Mouse (Mus musculus) heart, embryonic 10.5 days (tissue): ENCODE measurements around the gene Zbtb9. TPM values are rescaled to one million over a fixed set of nuclear protein-coding genes. Genes with fewer than 3 reads are reported as not detected.
A peak's percentile ranks its signal among the peaks of the same experiment; 100 is the strongest.

Experiments used
- DNase-seq: peaks from one replicate; pipeline ENCODE4 v3.0.0-alpha.2; 2017; ENCODE audit warnings: low spot score
- H3K27ac ChIP-seq: fragments of 300-500 bp; sonication (generic); 2 replicates; pipeline ENCODE4 v1.5.1; 2016; ENCODE audit warnings: mild to moderate bottlenecking
- H3K27me3 ChIP-seq: fragments of 300-500 bp; sonication (generic); 2 replicates; pipeline ENCODE4 v1.6.1; 2016; ENCODE audit warnings: mild to moderate bottlenecking; ENCODE audit not compliant: poor library complexity, insufficient read depth, severe bottlenecking
- H3K36me3 ChIP-seq: fragments of 300-500 bp; sonication (generic); 2 replicates; pipeline ENCODE4 v1.6.1; 2016; ENCODE audit warnings: mild to moderate bottlenecking, moderate library complexity
- H3K4me1 ChIP-seq: fragments of 300-500 bp; sonication (generic); 2 replicates; pipeline ENCODE4 v1.6.1; 2016; ENCODE audit warnings: mild to moderate bottlenecking
- H3K4me3 ChIP-seq: fragments of 300-500 bp; sonication (generic); 2 replicates; pipeline ENCODE4 v1.5.1; 2016; ENCODE audit warnings: mild to moderate bottlenecking, moderate library complexity
- H3K9me3 ChIP-seq: fragments of 300-500 bp; sonication (generic); 2 replicates; pipeline ENCODE4 v1.6.1; 2016; ENCODE audit warnings: mild to moderate bottlenecking, moderate library complexity
- WGBS: fragments of 180-500 bp; shearing (Covaris S2); methylation state at CpG from one replicate; pipeline ENCODE4 v1.1.7; 2016; 5-methylcytosine and 5-hydroxymethylcytosine counted together
- polyA plus RNA-seq: library from polyadenylated mRNA; unstranded; fragments of >200 nt; fragmentation: Nextera tagmentation; extraction: Ambion mirVana; gene quantifications from 2 replicates; pipeline ENCODE4 v1.2.1, GENCODE M21; 2016

Gene Zbtb9
- polyA plus RNA-seq, 1 experiment from 2014 or later: 14.6 TPM

DNA sequence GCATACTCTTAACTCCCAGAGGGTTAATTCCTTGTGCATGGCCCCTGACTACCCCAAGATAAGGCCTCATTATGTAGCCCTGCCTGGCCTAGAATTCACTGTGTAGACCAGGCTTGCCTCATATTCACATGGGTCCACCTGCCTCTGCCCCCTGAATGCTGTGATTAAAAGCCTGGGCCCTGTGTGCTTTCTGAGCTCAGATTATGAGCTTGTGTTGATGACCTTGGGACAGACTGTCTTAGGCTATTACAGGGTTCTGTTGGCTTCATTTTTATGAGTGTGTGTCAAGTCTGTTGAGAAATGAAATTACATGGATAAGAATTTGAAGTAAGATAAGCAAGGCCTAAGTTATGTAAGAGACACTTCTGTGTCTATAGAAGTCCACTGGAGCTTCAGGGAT lies 17.6 kb downstream of the Zbtb9 start:
- DNase-seq: no peak

GRCm38 (mm10) chr17:26994410-26994809 lies 21.4 kb downstream of the Zbtb9 start:
- Histone ChIP-seq H3K27ac (no peak overlapping the region), H3K27me3 (no peaks in the 10 kb centered on the region), H3K4me3 (no peak overlapping the region), H3K4me1 (peaks cover 19% of the 10 kb centered on the region), H3K36me3 (no peaks in the 10 kb centered on the region), H3K9me3 (no peaks in the 10 kb centered on the region)
- DNase-seq: no peak
- whole genome bisulfite sequencing: 73% methylated on average over 14 of the region's 14 CpGs

More for the DNA sequence above, 17.6 kb downstream of the Zbtb9 start:
- no peak overlapping the region for H3K4me3 ChIP-seq
- no peak overlapping the region for H3K27ac ChIP-seq
- H3K9me3 ChIP-seq: no peaks in the 10 kb centered on the region; the same call in 1 of the 2 replicates
- 0 out of 2 replicates have a peak, but pooled peaks cover 2% of the 10 kb centered on the region for H3K36me3 ChIP-seq
- peaks cover 14% of the 10 kb centered on the region for H3K4me1 ChIP-seq
- H3K27me3 ChIP-seq: no peaks in the 10 kb centered on the region

DNA sequence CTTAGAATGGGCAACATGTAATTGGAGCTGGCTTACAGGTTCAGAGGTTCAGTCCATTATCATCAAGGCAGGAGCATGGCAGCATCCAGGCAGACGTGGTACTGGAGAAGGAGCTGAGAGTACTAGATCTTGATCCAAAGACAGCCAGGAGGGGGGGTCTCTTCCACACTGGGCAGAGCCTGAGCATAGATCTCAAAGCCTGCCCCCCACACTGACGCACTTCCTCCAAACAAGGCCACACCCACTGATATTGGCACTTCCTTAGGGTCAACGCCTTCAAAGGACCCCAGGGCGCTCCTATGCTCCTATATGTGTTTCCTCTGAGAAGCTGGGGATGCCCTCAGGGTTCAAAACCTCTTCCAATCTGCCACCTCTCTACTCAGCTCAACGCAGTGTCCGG lies 22.0 kb downstream of the Zbtb9 start:
- Histone ChIP-seq H3K27ac (no peak overlapping the region), H3K27me3 (no peaks in the 10 kb centered on the region), H3K4me3 (no peak overlapping the region), H3K4me1 (peaks cover 19% of the 10 kb centered on the region), H3K9me3 (no peaks in the 10 kb centered on the region), H3K36me3 (no peaks in the 10 kb centered on the region)
- no peak for DNase-seq
- WGBS: 73% methylated on average over 6 of the region's 6 CpGs

- no peak overlapping the region for H3K4me3 ChIP-seq
- H3K27ac ChIP-seq: no peak overlapping the region
- DNase-seq: no peak
- H3K4me1 ChIP-seq: peaks cover 24% of the 10 kb centered on the region
- WGBS: 63% methylated on average over 8 of the region's 8 CpGs
- no peaks in the 10 kb centered on the region for H3K36me3 ChIP-seq
- no peaks in the 10 kb centered on the region for H3K27me3 ChIP-seq
- H3K9me3 ChIP-seq: no peaks in the 10 kb centered on the region
These were observed 22.6 kb downstream of the Zbtb9 start for GRCm38 (mm10) chr17:26995562-26995961.

DNA sequence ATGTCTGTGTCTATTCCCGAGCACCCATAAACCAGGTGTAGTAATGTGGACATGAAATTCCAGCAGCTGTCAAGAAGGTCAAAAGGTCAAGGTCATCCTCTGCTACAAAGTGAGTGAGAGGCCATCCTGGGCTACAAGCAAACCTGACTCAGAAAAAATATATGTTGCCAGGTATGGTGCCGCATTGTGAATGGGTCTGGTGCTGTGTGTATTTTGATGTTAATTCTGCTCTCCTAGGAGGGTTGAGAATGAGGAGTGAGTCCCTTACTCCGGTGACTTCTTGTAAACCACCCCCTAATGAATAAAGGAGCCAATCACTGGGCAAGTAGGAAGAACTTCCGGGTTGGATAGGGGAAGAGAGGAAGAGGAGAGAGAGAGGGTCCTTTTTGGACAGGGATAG lies 24.7 kb downstream of the Zbtb9 start:
- WGBS: 75% methylated on average over 4 of the region's 4 CpGs
- H3K27me3 ChIP-seq: no peaks in the 10 kb centered on the region
- no peaks in the 10 kb centered on the region for H3K36me3 ChIP-seq
- no peak for DNase-seq
- H3K4me1 ChIP-seq: peaks cover 24% of the 10 kb centered on the region
- H3K27ac ChIP-seq: no peak overlapping the region
- no peak overlapping the region for H3K4me3 ChIP-seq
- no peaks in the 10 kb centered on the region for H3K9me3 ChIP-seq

- 71% methylated on average over 15 of the region's 15 CpGs for WGBS
- Histone ChIP-seq H3K9me3 (no peaks in the 10 kb centered on the region), H3K4me1 (peaks cover 24% of the 10 kb centered on the region), H3K27ac (no peak overlapping the region), H3K27me3 (peaks cover 1% of the 10 kb centered on the region; the same call in 1 of the 2 replicates), H3K36me3 (no peaks in the 10 kb centered on the region), H3K4me3 (no peak overlapping the region)
- DNase-seq: no peak
These were observed 25.3 kb downstream of the Zbtb9 start for GRCm38 (mm10) chr17:26998283-26998682.

GRCm38 (mm10) chr17:26999996-27000395 lies 27.0 kb downstream of the Zbtb9 start:
- Histone ChIP-seq H3K36me3 (no peaks in the 10 kb centered on the region), H3K4me1 (peaks cover 19% of the 10 kb centered on the region), H3K9me3 (no peaks in the 10 kb centered on the region), H3K4me3 (no peak overlapping the region), H3K27ac (no peak overlapping the region), H3K27me3 (peaks cover 4% of the 10 kb centered on the region; the same call in 1 of the 2 replicates)
- DNase-seq: no peak
- 69% methylated on average over 12 of the region's 12 CpGs for WGBS

- peaks cover 4% of the 10 kb centered on the region; the same call in 1 of the 2 replicates for H3K27me3 ChIP-seq
- DNase-seq: no peak
- H3K4me3 ChIP-seq: no peak overlapping the region
- H3K9me3 ChIP-seq: no peaks in the 10 kb centered on the region
- H3K4me1 ChIP-seq: peaks cover 11% of the 10 kb centered on the region
- H3K27ac ChIP-seq: no peak overlapping the region
- WGBS: 75% methylated on average over 7 of the region's 7 CpGs
- H3K36me3 ChIP-seq: no peaks in the 10 kb centered on the region
These were observed 28.2 kb downstream of the Zbtb9 start for GRCm38 (mm10) chr17:27001151-27001550.

- Histone ChIP-seq H3K27me3 (peaks cover 4% of the 10 kb centered on the region; the same call in 1 of the 2 replicates), H3K36me3 (no peaks in the 10 kb centered on the region), H3K4me1 (peaks cover 11% of the 10 kb centered on the region), H3K9me3 (no peaks in the 10 kb centered on the region), H3K27ac (no peak overlapping the region), H3K4me3 (no peak overlapping the region)
- DNase-seq: no peak
- 41% methylated on average over 6 of the region's 6 CpGs for WGBS
These were observed 28.9 kb downstream of the Zbtb9 start for GRCm38 (mm10) chr17:27001889-27002288.

- Histone ChIP-seq H3K4me1 (peaks cover 11% of the 10 kb centered on the region), H3K27me3 (peaks cover 4% of the 10 kb centered on the region; the same call in 1 of the 2 replicates), H3K36me3 (no peaks in the 10 kb centered on the region), H3K4me3 (no peak overlapping the region), H3K9me3 (no peaks in the 10 kb centered on the region), H3K27ac (no peak overlapping the region)
- no peak for DNase-seq
- WGBS: 22% methylated on average over 9 of the region's 9 CpGs
These were observed 31.5 kb downstream of the Zbtb9 start for GRCm38 (mm10) chr17:27004431-27004830.

DNA sequence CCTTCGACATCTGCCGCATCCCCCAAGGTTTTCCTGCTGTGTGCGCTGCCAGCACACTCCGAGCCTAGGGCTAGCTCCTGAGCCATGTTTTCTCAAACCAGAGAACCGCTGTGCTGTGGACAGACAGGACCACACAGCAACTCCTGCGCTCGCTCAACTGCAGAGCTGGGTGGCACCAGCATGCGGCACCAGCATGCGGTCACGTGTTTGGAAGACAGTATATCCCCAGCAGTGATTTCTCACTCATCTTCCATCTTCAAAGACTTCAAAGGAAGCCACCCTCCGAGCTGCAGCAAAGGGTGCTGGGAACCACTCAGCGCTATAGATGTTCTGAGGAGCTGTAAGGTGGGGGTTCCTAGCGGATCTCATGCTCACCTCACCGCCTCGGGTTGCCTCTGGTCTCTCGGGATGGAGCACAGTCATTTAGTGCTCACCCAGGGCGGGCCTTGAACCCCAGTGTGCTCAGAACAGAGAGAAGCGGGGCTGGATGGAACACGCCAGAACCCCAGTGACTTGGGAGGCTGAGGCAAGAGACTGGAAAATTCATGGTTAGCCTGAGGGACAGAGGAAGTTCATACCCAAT lies 32.0 kb downstream of the Zbtb9 start:
- Histone ChIP-seq H3K9me3 (no peaks in the 10 kb centered on the region), H3K4me1 (peaks cover 13% of the 10 kb centered on the region), H3K4me3 (0 out of 2 replicates have a peak overlapping the region, but pooled peaks have one; percentile 6), H3K36me3 (no peaks in the 10 kb centered on the region), H3K27me3 (peaks cover 4% of the 10 kb centered on the region; the same call in 1 of the 2 replicates), H3K27ac (no peak overlapping the region)
- 24% methylated on average over 19 of the region's 19 CpGs for WGBS
- no peak for DNase-seq

- no peak overlapping the region for H3K4me3 ChIP-seq
- no peak overlapping the region for H3K27ac ChIP-seq
- peaks cover 4% of the 10 kb centered on the region; the same call in 1 of the 2 replicates for H3K27me3 ChIP-seq
- no peak for DNase-seq
- H3K4me1 ChIP-seq: peaks cover 16% of the 10 kb centered on the region
- no peaks in the 10 kb centered on the region for H3K9me3 ChIP-seq
- 45% methylated on average over 11 of the region's 11 CpGs for WGBS
- H3K36me3 ChIP-seq: no peaks in the 10 kb centered on the region
These were observed 32.7 kb downstream of the Zbtb9 start for GRCm38 (mm10) chr17:27005644-27006043.

- Histone ChIP-seq H3K4me3 (no peak overlapping the region), H3K36me3 (no peaks in the 10 kb centered on the region), H3K4me1 (peaks cover 28% of the 10 kb centered on the region), H3K9me3 (no peaks in the 10 kb centered on the region), H3K27me3 (peaks cover 3% of the 10 kb centered on the region; the same call in 1 of the 2 replicates), H3K27ac (no peak overlapping the region)
- DNase-seq: no peak
- WGBS: 79% methylated on average over 2 of the region's 2 CpGs
These were observed 35.3 kb downstream of the Zbtb9 start for GRCm38 (mm10) chr17:27008277-27008676.

DNA sequence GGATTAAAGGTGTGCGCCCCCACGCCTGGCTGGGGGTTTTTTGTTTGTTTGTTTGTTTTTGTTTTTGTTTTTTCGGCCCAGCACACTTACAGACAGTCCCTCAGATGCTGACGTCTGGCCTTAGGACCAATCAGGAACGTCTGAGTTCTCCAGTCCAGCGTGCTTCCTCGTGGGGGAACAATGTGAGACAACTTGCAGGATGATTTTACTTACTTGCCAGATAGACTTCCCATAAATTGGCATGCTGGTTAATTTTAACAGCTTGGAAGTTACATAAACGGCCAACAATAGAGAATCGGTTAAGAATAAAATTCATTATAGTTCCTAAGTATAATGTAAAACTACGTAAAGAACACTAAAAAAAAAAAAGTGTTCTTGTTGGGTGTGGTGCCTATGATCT lies 38.2 kb downstream of the Zbtb9 start:
- H3K4me3 ChIP-seq: no peak overlapping the region
- H3K27me3 ChIP-seq: no peaks in the 10 kb centered on the region
- 87% methylated on average over 10 of the region's 10 CpGs for WGBS
- H3K4me1 ChIP-seq: peaks cover 20% of the 10 kb centered on the region
- DNase-seq: no peak
- no peak overlapping the region for H3K27ac ChIP-seq
- H3K36me3 ChIP-seq: no peaks in the 10 kb centered on the region
- H3K9me3 ChIP-seq: no peaks in the 10 kb centered on the region
